ENCODE assay signal across 8 mouse cellular contexts in genomic region chr1:64445919-64446318, GRCm38 (mm10).
A peak's percentile ranks its signal among the peaks of the same experiment; 100 is the strongest.
DNase-seq lines count a peak whose midpoint lies in the region; ATAC-seq lines count a peak whose summit lies in the region.

No protein-coding gene starts in this region.

- no peaks in the 10 kb centered on the region for H3K27me3 ChIP-seq in intestine, embryonic 16.5 days (replicated peaks; ENCODE audit: control insufficient read depth, insufficient read depth, low read length)
- H3K27me3 ChIP-seq in midbrain, embryonic 10.5 days (ENCODE audit: low read depth, poor library complexity, severe bottlenecking), result peaks cover 21% of the 10 kb centered on the region

- no peak overlapping the region for H3K4me3 ChIP-seq in intestine, embryonic 16.5 days (ENCODE audit: low read length)
- H3K4me3 ChIP-seq in midbrain, embryonic 10.5 days, result peak overlapping the region; percentile 25; the same call in 1 of the 2 replicates

- DNase-seq in adrenal gland, adult 18-20 months (ENCODE audit: low spot score in 2 of 2), result peak; percentile 68 to 70
- DNase-seq in embryo, embryonic 10.5 days (ENCODE audit: low spot score), result peak; percentile 92
- DNase-seq in gastrocnemius, postnatal 36 days, result peak; percentile 54 to 71
- DNase-seq in left cerebral cortex, postnatal 14 days (ENCODE audit: low spot score in 2 of 2), result peak; percentile 88 to 91
- peak; percentile 84 for DNase-seq in midbrain, embryonic 10.5 days (ENCODE audit: low spot score)
- peak; percentile 79 for DNase-seq in right cerebral cortex, postnatal 4 days

- no peak overlapping the region for H3K9ac ChIP-seq in intestine, embryonic 16.5 days (ENCODE audit: low read depth, low read length)

- H3K4me1 ChIP-seq in intestine, embryonic 16.5 days (ENCODE audit: control insufficient read depth, insufficient read depth, low read length), result no peaks in the 10 kb centered on the region
- peaks cover 24% of the 10 kb centered on the region for H3K4me1 ChIP-seq in midbrain, embryonic 10.5 days

- no peaks in the 10 kb centered on the region for H3K36me3 ChIP-seq in intestine, embryonic 16.5 days (ENCODE audit: control insufficient read depth, insufficient read depth, low read length)
- H3K36me3 ChIP-seq in midbrain, embryonic 10.5 days, result no peaks in the 10 kb centered on the region

- intact Hi-C loops in gastrocnemius, postnatal 36 days (cut with DNase I), result loop anchor here (2.0 to 5.0 kb wide), 4 partner anchors 324 to 777 kb away; partner anchors contain the start of gene Klf7
- intact Hi-C loops in left cerebral cortex, postnatal 14 days (cut with DNase I), result loop anchor here (1.0 to 10.0 kb wide), 4 partner anchors 141 to 777 kb away; no protein-coding TSS in a partner anchor

- WGBS in intestine, embryonic 16.5 days, result 8% methylated on average over 13 of the region's 13 CpGs
- WGBS in midbrain, embryonic 10.5 days, result 4% methylated on average over 13 of the region's 13 CpGs

- peak; percentile 88 for ATAC-seq in intestine, embryonic 16.5 days
- no peak for ATAC-seq in inflammation-experienced regulatory T-cells, adult 6 months

- no peak overlapping the region for H3K4me2 ChIP-seq in intestine, embryonic 16.5 days (ENCODE audit: low read depth, low read length)

- H3K9me3 ChIP-seq in intestine, embryonic 16.5 days (ENCODE audit: control insufficient read depth, low read length), result no peaks in the 10 kb centered on the region
- H3K9me3 ChIP-seq in midbrain, embryonic 10.5 days (replicated peaks), result no peaks in the 10 kb centered on the region

- H3K27ac ChIP-seq in intestine, embryonic 16.5 days (ENCODE audit: low read length), result no peak overlapping the region
- H3K27ac ChIP-seq in midbrain, embryonic 10.5 days (replicated peaks), result peak overlapping the region; percentile 74
